Mouse (Mus musculus) stomach, postnatal 0 days (tissue): ENCODE measurements around the gene Dcun1d3. TPM values are rescaled to one million over a fixed set of nuclear protein-coding genes. Genes with fewer than 3 reads are reported as not detected.
A peak's percentile ranks its signal among the peaks of the same experiment; 100 is the strongest.

Experiments
- ATAC-seq: fragments of 200-750 bp; cut with Nextera tagmentation; 2 replicates; pipeline ENCODE4 v1.8.0; 2017; ENCODE audit not compliant: low FRiP score, low TSS enrichment
- DNase-seq: peaks from one replicate; pipeline ENCODE4 v3.0.0-alpha.2; 2016; ENCODE audit warnings: low spot score
- H3K27ac ChIP-seq: fragments of 300-500 bp; sonication (generic); replicated peaks from 2 replicates; pipeline ENCODE4 v1.5.1; 2014; ENCODE audit warnings: mild to moderate bottlenecking, control low read depth
- H3K27me3 ChIP-seq: fragments of 300-500 bp; sonication (generic); 2 replicates; pipeline ENCODE4 v1.6.1; 2014; ENCODE audit warnings: low read length; ENCODE audit not compliant: control insufficient read depth, insufficient read depth
- H3K36me3 ChIP-seq: fragments of 300-500 bp; sonication (generic); 2 replicates; pipeline ENCODE4 v1.6.1; 2014; ENCODE audit warnings: low read length, mixed read lengths; ENCODE audit not compliant: control insufficient read depth, insufficient read depth
- H3K4me1 ChIP-seq: fragments of 300-500 bp; sonication (generic); replicated peaks from 2 replicates; pipeline ENCODE4 v1.6.1; 2014; ENCODE audit warnings: antibody characterized with exemption; ENCODE audit not compliant: control insufficient read depth, insufficient read depth
- H3K4me2 ChIP-seq: fragments of 300-500 bp; sonication (generic); replicated peaks from 2 replicates; pipeline ENCODE4 v1.6.1; 2014; ENCODE audit warnings: low read depth, mild to moderate bottlenecking, control low read depth, moderate library complexity
- H3K4me3 ChIP-seq: fragments of 300-500 bp; sonication (generic); 2 replicates; pipeline ENCODE4 v1.5.1; 2014; ENCODE audit warnings: low read depth, low read length, control low read depth
- H3K9ac ChIP-seq: fragments of 300-500 bp; sonication (generic); 2 replicates; pipeline ENCODE4 v1.6.1; 2014; ENCODE audit warnings: mild to moderate bottlenecking, low read length, control low read depth, mixed read lengths
- H3K9me3 ChIP-seq: fragments of 300-500 bp; sonication (generic); 2 replicates; pipeline ENCODE4 v1.6.1; 2016; ENCODE audit warnings: low read length; ENCODE audit not compliant: control insufficient read depth
- CTCF ChIP-seq: IDR thresholded peaks from 2 replicates; pipeline ENCODE4 v1.5.1; 2016; ENCODE audit warnings: antibody characterized with exemption, low read depth, mild to moderate bottlenecking, moderate library complexity
- EP300 ChIP-seq: optimal IDR thresholded peaks from 2 replicates; pipeline ENCODE3; 2016; ENCODE audit warnings: antibody characterized with exemption
- WGBS: fragments of 180-500 bp; shearing (Covaris S2); extraction: QIAGEN DNeasy Blood & Tissue Kit; methylation state at CpG from one replicate; pipeline ENCODE4 v1.1.7; 2014; 5-methylcytosine and 5-hydroxymethylcytosine counted together
- polyA plus RNA-seq: library from polyadenylated mRNA; unstranded; fragments of >200 nt; fragmentation: Nextera tagmentation; extraction: Ambion mirVana; gene quantifications from 2 replicates; pipeline ENCODE4 v1.2.1, GENCODE M21; 2015

Gene Dcun1d3
- polyA plus RNA-seq, 1 experiment from 2014 or later = 11.5 TPM

DNA sequence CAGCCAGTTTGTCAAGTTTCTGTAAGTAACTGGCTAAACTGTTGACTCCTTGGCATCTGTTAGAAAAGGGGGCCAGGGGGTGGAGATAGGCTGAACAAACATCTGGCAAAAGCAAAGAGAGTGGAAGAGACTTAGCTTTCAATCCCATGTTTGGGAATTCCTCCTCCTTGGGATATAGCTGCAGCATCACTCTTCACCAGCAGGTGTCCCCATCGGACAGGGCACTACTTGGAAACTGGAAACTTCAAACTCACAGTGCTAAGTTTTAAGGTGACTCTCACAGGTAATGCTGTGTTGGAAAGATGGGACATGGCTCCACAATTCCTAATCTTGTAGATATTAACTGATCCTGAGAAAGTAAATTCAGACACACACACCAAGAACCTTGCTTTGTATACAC is 47.0 kb downstream of the Dcun1d3 start:
- Histone ChIP-seq H3K9ac (no peak overlapping the region), H3K4me3 (no peak overlapping the region), H3K9me3 (no peaks in the 10 kb centered on the region), H3K4me1 (no peaks in the 10 kb centered on the region), H3K27ac (no peak overlapping the region), H3K36me3 (no peaks in the 10 kb centered on the region), H3K4me2 (no peak overlapping the region), H3K27me3 (no peaks in the 10 kb centered on the region)
- 3% methylated on average over 1 of the region's 1 CpGs for WGBS
- no peak for ATAC-seq
- DNase-seq = peak; percentile 74
- TF ChIP-seq EP300 = no peak
- TF ChIP-seq CTCF = peak; percentile 98

DNA sequence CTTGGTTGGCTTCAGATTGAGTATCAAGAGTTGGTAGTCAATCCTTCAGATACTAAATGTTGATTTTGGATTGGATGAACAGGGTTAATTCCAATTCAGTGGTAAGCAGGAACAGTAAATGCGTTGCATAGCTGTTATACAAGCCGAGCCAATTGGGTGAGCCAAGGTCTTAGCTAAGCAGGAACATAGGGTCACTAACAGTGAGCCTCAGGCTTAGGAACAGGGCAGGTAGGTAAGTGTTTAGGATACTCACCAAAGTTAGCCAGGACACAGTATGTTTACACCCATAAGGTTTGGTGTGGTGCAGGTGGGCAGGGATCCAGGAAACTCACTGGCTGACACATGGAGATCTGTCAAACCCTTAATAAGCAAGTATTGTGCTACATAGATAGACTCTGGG is 48.7 kb downstream of the Dcun1d3 start:
- H3K27me3 ChIP-seq = no peaks in the 10 kb centered on the region
- H3K36me3 ChIP-seq = no peaks in the 10 kb centered on the region
- H3K27ac ChIP-seq = no peak overlapping the region
- no peaks in the 10 kb centered on the region for H3K4me1 ChIP-seq
- no peak for TF ChIP-seq EP300
- no peak for TF ChIP-seq CTCF
- H3K4me2 ChIP-seq = no peak overlapping the region
- H3K9ac ChIP-seq = no peak overlapping the region
- no peaks in the 10 kb centered on the region for H3K9me3 ChIP-seq
- no peak overlapping the region for H3K4me3 ChIP-seq
- no peak for DNase-seq
- ATAC-seq = no peak
- WGBS = 83% methylated on average over 2 of the region's 2 CpGs

DNA sequence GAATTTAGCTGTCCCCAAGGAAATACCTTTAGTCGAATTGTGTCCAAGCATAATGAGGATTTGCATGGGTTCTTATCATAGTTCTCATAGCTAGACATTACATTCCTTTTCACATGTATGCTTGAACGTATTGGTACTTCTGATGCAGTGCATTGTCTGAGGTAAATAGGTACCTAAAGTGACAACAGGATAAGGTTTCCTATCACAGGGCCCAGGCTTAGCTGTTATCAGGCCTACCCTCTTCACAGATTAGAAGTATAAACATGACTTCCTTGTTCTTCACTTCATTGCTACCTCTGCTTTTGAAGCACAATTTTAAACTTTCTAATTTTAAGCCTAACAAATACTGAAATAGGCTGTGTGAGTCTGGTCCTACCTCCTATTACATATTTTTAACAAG is 50.6 kb downstream of the Dcun1d3 start:
- Histone ChIP-seq H3K4me2 (no peak overlapping the region), H3K9me3 (no peaks in the 10 kb centered on the region), H3K36me3 (no peaks in the 10 kb centered on the region), H3K9ac (no peak overlapping the region), H3K27ac (no peak overlapping the region), H3K27me3 (no peaks in the 10 kb centered on the region), H3K4me3 (no peak overlapping the region), H3K4me1 (no peaks in the 10 kb centered on the region)
- DNase-seq (no peak), ATAC-seq (no peak)
- WGBS = 65% methylated on average over 2 of the region's 2 CpGs
- TF ChIP-seq CTCF (no peak), EP300 (no peak)

DNA sequence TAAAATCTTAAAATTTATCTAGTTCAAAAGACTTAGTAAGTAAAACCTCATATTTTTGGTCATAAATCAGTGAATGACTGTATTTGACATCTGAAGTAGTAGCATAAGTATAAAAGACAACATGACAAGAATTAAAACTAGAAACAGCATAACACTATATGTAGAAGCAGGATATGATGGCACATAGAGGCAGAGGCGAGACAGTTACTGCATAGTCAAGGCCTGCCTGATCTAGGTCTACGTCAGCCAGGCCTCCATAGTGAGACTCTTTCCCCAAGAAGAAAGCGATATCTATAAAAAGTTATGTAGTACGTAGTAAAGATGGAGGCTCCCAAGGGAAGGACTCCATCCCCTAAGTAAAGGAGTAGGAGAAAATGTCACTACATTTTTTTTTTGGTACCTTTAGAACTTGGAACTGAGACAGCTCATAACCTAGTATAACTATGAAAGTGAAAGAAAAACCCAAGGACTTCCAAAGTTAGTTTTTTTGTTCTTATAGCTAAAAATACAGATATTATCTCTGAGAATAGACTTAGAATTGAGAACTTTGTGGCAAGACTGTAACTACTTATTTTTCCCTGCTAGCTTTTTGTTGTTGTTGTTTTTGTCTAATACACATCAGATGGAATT is 54.2 kb downstream of the Dcun1d3 start:
- no peak overlapping the region for H3K27ac ChIP-seq
- no peak overlapping the region for H3K9ac ChIP-seq
- DNase-seq (no peak), ATAC-seq (no peak)
- H3K9me3 ChIP-seq = no peaks in the 10 kb centered on the region
- TF ChIP-seq CTCF (no peak), EP300 (no peak)
- no peaks in the 10 kb centered on the region for H3K36me3 ChIP-seq
- no peak overlapping the region for H3K4me2 ChIP-seq
- no peak overlapping the region for H3K4me3 ChIP-seq
- H3K27me3 ChIP-seq = no peaks in the 10 kb centered on the region
- H3K4me1 ChIP-seq = no peaks in the 10 kb centered on the region
- WGBS = 95% methylated on average over 4 of the region's 4 CpGs

DNA sequence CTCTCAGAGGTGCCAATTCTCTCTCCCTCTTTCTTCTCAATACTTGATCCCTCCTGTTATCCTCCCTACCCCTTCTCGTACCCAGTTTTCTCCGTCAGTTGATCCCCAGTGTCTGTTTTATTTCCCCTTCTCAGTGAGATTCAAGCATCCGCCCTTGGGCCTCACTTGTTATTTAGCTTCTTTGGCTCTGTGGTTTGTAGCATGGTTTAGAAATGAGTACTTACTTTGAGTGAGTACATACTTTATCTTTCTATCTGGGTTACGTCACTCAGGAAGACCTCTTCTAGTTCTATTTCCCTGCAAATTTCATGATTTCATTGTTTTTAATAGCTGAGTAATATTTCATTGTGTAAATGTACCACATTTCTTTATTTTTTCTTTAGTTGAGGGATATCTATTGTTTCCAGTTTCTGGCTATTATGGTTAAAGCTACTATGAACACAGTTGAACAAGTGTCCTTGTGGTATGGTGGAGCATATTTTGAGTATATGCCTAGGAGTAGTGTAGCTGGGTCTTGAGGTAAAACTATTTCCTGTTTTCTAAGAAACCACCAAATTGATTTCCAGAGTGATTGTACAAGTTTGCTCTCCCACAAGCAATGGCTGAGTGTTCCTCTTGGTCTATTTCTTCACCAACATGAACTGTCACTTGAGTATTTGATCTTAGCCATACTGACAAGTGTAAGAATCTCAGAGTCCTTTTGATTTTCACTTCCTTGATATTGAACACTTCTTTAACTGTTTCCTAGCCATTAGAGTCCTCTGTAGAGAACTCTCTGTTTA is 59.9 kb downstream of the Dcun1d3 start:
- H3K27me3 ChIP-seq = no peaks in the 10 kb centered on the region
- WGBS = 91% methylated on average over 4 of the region's 4 CpGs
- no peak overlapping the region for H3K4me2 ChIP-seq
- TF ChIP-seq EP300 = no peak
- no peak for TF ChIP-seq CTCF
- DNase-seq (no peak), ATAC-seq (no peak)
- H3K4me3 ChIP-seq = no peak overlapping the region
- no peak overlapping the region for H3K27ac ChIP-seq
- H3K4me1 ChIP-seq = no peaks in the 10 kb centered on the region
- H3K9ac ChIP-seq = no peak overlapping the region
- no peaks in the 10 kb centered on the region for H3K36me3 ChIP-seq
- no peaks in the 10 kb centered on the region for H3K9me3 ChIP-seq

DNA sequence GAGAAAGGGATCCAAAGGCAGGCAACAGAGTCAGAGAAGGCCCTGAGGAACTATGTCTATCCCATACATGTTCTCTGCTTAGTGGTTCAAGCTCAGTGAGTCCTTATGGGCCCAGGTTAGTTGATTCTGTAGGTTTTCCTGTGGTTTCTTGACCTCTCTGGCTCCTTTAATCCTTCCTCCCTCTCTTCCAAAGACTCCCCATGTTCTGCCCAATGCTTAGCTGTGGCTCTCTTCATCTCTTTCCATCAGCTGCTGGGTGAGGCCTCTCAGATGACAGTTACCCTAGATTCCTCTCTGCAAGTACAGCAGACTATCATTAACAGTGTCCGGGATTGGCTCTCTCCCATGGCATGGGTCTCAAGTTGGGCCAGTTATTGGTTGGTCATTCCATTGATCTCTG is 60.7 kb downstream of the Dcun1d3 start:
- H3K4me3 ChIP-seq = no peak overlapping the region
- H3K27me3 ChIP-seq = no peaks in the 10 kb centered on the region
- ATAC-seq (no peak), DNase-seq (no peak)
- no peaks in the 10 kb centered on the region for H3K36me3 ChIP-seq
- no peak overlapping the region for H3K27ac ChIP-seq
- TF ChIP-seq CTCF (no peak), EP300 (no peak)
- WGBS = 95% methylated on average over 1 of the region's 1 CpGs
- no peaks in the 10 kb centered on the region for H3K4me1 ChIP-seq
- H3K9me3 ChIP-seq = no peaks in the 10 kb centered on the region
- no peak overlapping the region for H3K9ac ChIP-seq
- no peak overlapping the region for H3K4me2 ChIP-seq
